Mouse (Mus musculus) heart, embryonic 14.5 days (tissue): ENCODE measurements around the gene Gxylt2. TPM values are rescaled to one million over a fixed set of nuclear protein-coding genes. Genes with fewer than 3 reads are reported as not detected.
A peak's percentile ranks its signal among the peaks of the same experiment; 100 is the strongest.

Experiments
- ATAC-seq: fragments of 200-750 bp; cut with Nextera tagmentation; 2 replicates; pipeline ENCODE4 v1.8.0; 2017; ENCODE audit warnings: low read depth, moderate TSS enrichment; ENCODE audit not compliant: insufficient number of reproducible peaks, insufficient read depth, low FRiP score
- H3K27ac ChIP-seq, 2 experiments: fragments of 200-500 bp in 1 of 2; fragments of 300-500 bp in 1 of 2; sonication (generic) in 1 of 2; replicated peaks in 1 of 2; 2 replicates each; pipeline ENCODE4 v1.5.1; 2012 to 2014; ENCODE audit warnings: low read depth in 2 of 2, low read length in 2 of 2, control low read depth in 1 of 2, mild to moderate bottlenecking in 1 of 2, mixed read lengths in 1 of 2; ENCODE audit not compliant: control insufficient read depth in 1 of 2, insufficient read depth in 1 of 2
- H3K27me3 ChIP-seq: fragments of 300-500 bp; sonication (generic); 2 replicates; pipeline ENCODE4 v1.6.1; 2014; ENCODE audit warnings: mild to moderate bottlenecking, low read length, control low read depth; ENCODE audit not compliant: control insufficient read depth, insufficient read depth
- H3K36me3 ChIP-seq: fragments of 300-500 bp; sonication (generic); 2 replicates; pipeline ENCODE4 v1.6.1; 2014; ENCODE audit warnings: mild to moderate bottlenecking, control low read depth, low read length, mixed read lengths; ENCODE audit not compliant: control insufficient read depth, insufficient read depth
- H3K4me1 ChIP-seq, 2 experiments: fragments of 200-500 bp in 1 of 2; fragments of 300-500 bp in 1 of 2; sonication (generic) in 1 of 2; 2 replicates each; pipeline ENCODE4 v1.6.1; 2012 to 2014; ENCODE audit warnings: low read length in 2 of 2, control low read depth in 1 of 2, mixed read lengths in 1 of 2; ENCODE audit not compliant: control insufficient read depth in 2 of 2, insufficient read depth in 2 of 2
- H3K4me2 ChIP-seq: fragments of 300-500 bp; sonication (generic); 2 replicates; pipeline ENCODE4 v1.6.1; 2014; ENCODE audit warnings: mild to moderate bottlenecking, low read length
- H3K4me3 ChIP-seq, 2 experiments: fragments of 200-500 bp in 1 of 2; fragments of 300-500 bp in 1 of 2; sonication (generic) in 1 of 2; 2 replicates each; pipeline ENCODE4 v1.5.1; 2012 to 2014; ENCODE audit warnings: low read length in 2 of 2, mild to moderate bottlenecking in 2 of 2, control low read depth in 1 of 2, low read depth in 1 of 2, moderate library complexity in 1 of 2; ENCODE audit not compliant: control insufficient read depth in 1 of 2, insufficient read depth in 1 of 2
- H3K9ac ChIP-seq: fragments of 300-500 bp; sonication (generic); 2 replicates; pipeline ENCODE4 v1.6.1; 2014; ENCODE audit warnings: mild to moderate bottlenecking, low read length
- H3K9me3 ChIP-seq: fragments of 300-500 bp; sonication (generic); 2 replicates; pipeline ENCODE4 v1.6.1; 2016; ENCODE audit warnings: low read length, control low read depth; ENCODE audit not compliant: control insufficient read depth
- WGBS: fragments of 180-500 bp; shearing (Covaris S2); extraction: QIAGEN DNeasy Blood & Tissue Kit; methylation state at CpG from one replicate; pipeline ENCODE4 v1.1.7; 2014; 5-methylcytosine and 5-hydroxymethylcytosine counted together
- polyA plus RNA-seq: library from polyadenylated mRNA; unstranded; fragments of >200 nt; fragmentation: Nextera tagmentation; extraction: Ambion mirVana; gene quantifications from 2 replicates; pipeline ENCODE4 v1.2.1, GENCODE M21; 2014

Gxylt2 gene
- polyA plus RNA-seq, 1 experiment from 2014 or later: 4.2 TPM

DNA sequence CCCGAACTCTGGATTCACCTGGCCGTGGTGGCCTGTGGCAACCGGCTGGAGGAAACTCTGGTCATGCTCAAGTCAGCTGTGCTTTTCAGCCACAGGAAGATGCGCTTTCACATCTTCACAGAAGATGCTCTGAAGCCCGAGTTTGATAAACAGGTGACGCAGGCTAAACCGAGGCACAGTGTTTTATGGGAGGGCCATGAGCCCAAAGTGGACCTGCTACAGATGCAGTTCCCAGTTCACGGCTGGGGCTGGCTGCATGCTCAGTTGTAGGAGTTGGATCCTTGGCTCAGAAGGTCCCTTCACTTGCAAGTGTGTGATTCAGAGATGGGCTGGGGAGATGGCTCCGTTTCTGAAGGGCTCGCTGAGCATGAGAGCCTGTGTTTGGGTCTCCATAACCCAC lies 28.7 kb downstream of the Gxylt2 start:
- no peak overlapping the region for H3K4me3 ChIP-seq
- H3K4me1 ChIP-seq: peaks cover 0 to 3% of the 10 kb centered on the region in 2 experiments; a peak in 1 of 4 replicates
- no peaks in the 10 kb centered on the region for H3K27me3 ChIP-seq
- 84% methylated on average over 10 of the region's 10 CpGs for WGBS
- H3K9me3 ChIP-seq: no peaks in the 10 kb centered on the region
- no peak overlapping the region; a peak in 1 of 4 replicates for H3K27ac ChIP-seq
- no peak for ATAC-seq
- H3K36me3 ChIP-seq: no peaks in the 10 kb centered on the region
- no peak overlapping the region for H3K9ac ChIP-seq
- no peak overlapping the region for H3K4me2 ChIP-seq

DNA sequence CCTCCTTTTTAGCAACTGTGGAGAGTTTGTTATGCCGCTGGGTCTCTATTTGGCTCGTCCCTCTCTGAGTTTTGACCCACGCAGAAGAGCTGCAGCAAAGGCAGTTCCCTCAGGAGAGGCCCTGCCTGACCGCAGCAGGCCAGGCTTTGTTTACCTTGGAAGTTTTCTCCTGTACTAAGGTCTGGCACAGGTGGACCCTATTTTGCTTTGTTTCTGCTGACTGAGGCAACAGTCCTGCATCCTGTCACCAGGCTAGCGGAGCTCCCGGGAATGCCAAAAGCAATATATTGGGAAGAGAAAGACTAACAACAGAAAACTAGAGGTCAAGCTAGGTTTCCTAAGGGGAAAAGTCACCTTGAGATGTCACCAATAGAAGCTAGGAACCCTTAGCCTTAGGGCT lies 29.8 kb downstream of the Gxylt2 start:
- WGBS: 67% methylated on average over 6 of the region's 6 CpGs
- H3K4me1 ChIP-seq: peaks cover 0 to 3% of the 10 kb centered on the region in 2 experiments; a peak in 1 of 4 replicates
- H3K36me3 ChIP-seq: no peaks in the 10 kb centered on the region
- no peak overlapping the region for H3K4me2 ChIP-seq
- H3K4me3 ChIP-seq: no peak overlapping the region
- no peaks in the 10 kb centered on the region for H3K9me3 ChIP-seq
- H3K27me3 ChIP-seq: no peaks in the 10 kb centered on the region
- peak; percentile 47 for ATAC-seq
- H3K9ac ChIP-seq: no peak overlapping the region
- no peak overlapping the region for H3K27ac ChIP-seq

DNA sequence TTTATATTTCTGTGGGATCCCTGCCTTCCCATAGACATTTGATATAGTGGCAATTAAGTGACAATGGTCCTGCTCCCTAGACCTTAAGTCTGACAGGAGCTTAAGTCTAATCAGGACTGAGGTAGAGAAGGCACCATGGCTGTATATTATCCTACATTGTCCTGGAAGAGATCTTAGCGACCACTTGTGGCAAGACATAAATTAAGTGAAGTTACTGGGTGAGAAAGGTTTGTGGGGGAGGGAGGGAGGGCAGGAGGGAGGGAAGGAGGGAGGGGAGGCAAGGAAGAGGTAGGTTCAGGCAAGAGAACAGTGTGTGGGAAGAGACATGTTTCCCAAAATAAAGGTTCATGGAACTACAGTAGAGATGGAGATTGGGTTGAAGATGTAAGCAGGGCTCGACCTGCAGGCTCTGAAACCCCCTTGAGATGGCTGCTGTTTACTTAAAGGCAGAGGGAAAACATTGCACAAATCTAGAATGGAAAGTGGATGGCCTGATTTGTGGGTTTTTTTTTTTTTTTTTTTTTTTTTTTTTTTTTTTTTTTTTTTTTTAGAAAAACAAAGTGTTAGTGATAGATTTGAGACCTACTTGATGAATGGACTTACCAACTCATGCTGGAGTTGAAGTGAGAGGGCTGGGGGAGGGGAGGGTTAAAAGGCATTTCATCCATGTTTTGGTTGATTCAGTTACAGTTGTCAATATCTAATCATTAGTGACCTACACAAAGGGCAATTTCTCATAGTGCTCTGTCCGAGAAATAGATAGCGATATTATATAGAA lies 54.1 kb downstream of the Gxylt2 start:
- H3K27me3 ChIP-seq: no peaks in the 10 kb centered on the region
- no peaks in the 10 kb centered on the region for H3K36me3 ChIP-seq
- H3K9me3 ChIP-seq: no peaks in the 10 kb centered on the region
- no peak overlapping the region for H3K4me2 ChIP-seq
- H3K27ac ChIP-seq: no peak overlapping the region
- ATAC-seq: no peak
- no peak overlapping the region for H3K9ac ChIP-seq
- no peaks in the 10 kb centered on the region for H3K4me1 ChIP-seq
- WGBS: 68% methylated on average over 4 of the region's 4 CpGs
- H3K4me3 ChIP-seq: no peak overlapping the region

DNA sequence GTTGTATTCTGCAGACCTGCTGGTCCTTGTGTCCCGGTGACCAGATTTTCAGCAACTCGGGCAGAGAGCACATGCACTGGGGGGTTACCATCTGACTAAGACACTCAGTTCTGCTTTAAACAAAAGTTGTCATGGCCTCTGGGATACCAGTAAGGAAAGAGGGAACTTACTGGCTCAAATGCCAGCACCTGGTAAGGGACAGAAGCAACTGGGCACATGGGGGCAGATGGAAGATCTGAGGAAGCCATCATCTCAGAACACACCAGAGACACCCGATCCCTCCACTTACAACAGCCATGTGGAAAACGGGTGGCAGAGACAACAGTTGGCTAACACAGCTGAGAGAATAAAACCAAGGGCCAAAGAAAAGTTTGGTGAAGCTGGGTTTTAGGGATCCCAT lies 63.2 kb downstream of the Gxylt2 start:
- H3K27ac ChIP-seq: no peak overlapping the region
- 79% methylated on average over 4 of the region's 4 CpGs for WGBS
- H3K9ac ChIP-seq: no peak overlapping the region
- no peak for ATAC-seq
- no peaks in the 10 kb centered on the region for H3K9me3 ChIP-seq
- no peak overlapping the region for H3K4me2 ChIP-seq
- H3K4me3 ChIP-seq: no peak overlapping the region
- H3K36me3 ChIP-seq: no peaks in the 10 kb centered on the region
- no peaks in the 10 kb centered on the region for H3K4me1 ChIP-seq
- no peaks in the 10 kb centered on the region for H3K27me3 ChIP-seq

DNA sequence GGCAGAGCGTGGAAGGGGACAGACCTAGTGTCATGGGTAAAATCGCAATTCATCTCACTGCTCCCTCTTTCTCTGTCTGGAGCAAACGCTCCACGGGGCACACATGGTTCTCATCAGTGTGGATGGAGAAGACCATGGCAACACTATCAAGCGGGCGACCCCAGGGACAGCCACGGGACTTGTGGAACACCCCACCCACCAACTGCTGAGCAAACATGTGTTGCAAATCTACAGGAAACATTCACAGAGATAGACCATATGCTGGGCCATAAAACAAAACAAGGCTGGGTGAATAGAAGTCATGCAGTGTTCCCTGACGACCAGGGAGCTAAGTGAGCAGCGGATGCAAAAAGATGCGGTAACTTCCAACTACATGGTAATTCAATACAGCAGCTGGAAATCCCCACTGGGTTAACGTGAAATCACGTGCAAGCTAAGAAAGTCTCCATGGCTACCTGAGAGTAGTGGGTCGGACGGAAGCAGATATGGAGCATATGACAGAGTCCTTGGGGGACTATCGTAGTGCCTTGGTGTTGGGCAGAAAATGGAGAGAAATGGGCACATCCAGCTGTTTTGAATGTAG lies 71.5 kb downstream of the Gxylt2 start:
- no peak overlapping the region for H3K4me2 ChIP-seq
- no peaks in the 10 kb centered on the region for H3K27me3 ChIP-seq
- ATAC-seq: no peak
- no peak overlapping the region for H3K4me3 ChIP-seq
- 78% methylated on average over 15 of the region's 15 CpGs for WGBS
- no peaks in the 10 kb centered on the region for H3K36me3 ChIP-seq
- no peak overlapping the region for H3K27ac ChIP-seq
- H3K4me1 ChIP-seq: no peaks in the 10 kb centered on the region; a peak in 1 of 4 replicates
- no peak overlapping the region for H3K9ac ChIP-seq
- no peaks in the 10 kb centered on the region for H3K9me3 ChIP-seq

DNA sequence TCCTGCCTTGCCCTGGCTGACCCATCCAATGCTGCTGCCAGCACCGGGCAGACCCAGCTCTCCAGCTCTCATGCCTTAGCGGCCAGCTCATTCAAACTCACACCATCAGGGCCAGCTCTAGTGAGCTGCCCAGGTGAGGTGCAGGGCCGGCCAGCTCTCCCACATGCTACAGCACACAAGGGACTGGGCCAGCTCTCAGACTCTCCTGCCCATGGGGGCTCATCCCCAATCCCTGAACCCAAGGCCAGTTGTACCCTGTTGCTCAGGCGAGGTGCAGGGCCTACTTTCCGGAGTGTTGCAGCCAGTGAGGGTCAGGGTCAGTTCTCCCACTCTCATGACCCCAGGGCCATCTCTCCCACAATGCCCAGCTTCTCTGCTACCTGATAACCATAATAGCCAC lies 74.1 kb downstream of the Gxylt2 start:
- H3K36me3 ChIP-seq: no peaks in the 10 kb centered on the region
- no peaks in the 10 kb centered on the region; a peak in 1 of 4 replicates for H3K4me1 ChIP-seq
- H3K9ac ChIP-seq: no peak overlapping the region
- no peak overlapping the region for H3K27ac ChIP-seq
- no peaks in the 10 kb centered on the region for H3K9me3 ChIP-seq
- H3K27me3 ChIP-seq: no peaks in the 10 kb centered on the region
- WGBS: 83% methylated on average over 5 of the region's 5 CpGs
- H3K4me2 ChIP-seq: no peak overlapping the region
- ATAC-seq: no peak
- H3K4me3 ChIP-seq: no peak overlapping the region

DNA sequence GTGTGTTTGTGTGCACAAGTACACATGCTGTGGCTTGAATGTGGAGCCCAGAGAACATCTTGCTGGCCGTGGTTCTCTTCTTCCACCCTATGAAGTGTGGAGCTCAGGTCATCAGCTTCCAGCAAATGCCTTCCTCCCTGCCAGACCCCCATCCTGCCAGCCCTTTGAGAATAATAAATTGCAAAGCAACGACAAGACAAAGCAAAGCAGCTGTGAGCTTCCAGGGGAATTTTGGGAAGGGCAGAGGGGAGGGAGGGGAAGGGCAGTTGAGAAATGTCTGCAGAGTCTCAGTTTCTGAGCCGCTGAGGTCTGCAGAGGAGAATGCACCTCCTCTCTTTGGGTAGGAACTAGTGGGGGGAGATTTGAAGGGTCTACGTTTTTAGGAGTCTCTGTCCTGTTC lies 75.9 kb downstream of the Gxylt2 start:
- no peak overlapping the region for H3K4me2 ChIP-seq
- H3K4me3 ChIP-seq: no peak overlapping the region
- no peak for ATAC-seq
- no peaks in the 10 kb centered on the region; a peak in 1 of 4 replicates for H3K4me1 ChIP-seq
- H3K36me3 ChIP-seq: no peaks in the 10 kb centered on the region
- H3K9ac ChIP-seq: no peak overlapping the region
- H3K27ac ChIP-seq: no peak overlapping the region
- no peaks in the 10 kb centered on the region for H3K27me3 ChIP-seq
- H3K9me3 ChIP-seq: peaks cover 8% of the 10 kb centered on the region; the same call in 1 of the 2 replicates
- 31% methylated on average over 4 of the region's 4 CpGs for WGBS
